ENCODE assay signal across 8 mouse cellular contexts in the genomic region with DNA sequence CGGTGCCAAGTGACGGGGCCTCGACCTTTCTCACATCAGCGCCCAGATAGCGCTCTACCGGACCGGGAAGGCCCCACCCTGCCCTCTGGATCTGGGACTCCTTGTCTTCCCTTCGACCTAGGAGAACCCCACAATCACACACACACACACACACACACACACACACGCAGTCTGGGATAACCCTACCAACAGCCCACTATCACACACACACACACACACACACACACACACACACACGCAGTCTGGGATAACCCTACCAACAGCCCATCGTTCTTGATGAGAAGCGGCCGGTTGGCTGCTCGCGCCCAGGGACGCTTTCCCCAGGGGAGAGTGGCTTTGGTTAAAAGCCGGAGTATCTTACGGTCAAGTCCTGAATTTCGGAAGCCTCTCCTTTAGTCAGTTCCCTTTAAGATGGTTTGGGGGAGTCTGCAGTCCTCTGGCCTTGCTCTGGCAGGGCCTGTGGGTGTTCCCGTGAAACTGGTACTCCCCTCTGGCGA. TPM values are rescaled to one million over a fixed set of nuclear protein-coding genes. Genes with fewer than 3 reads are reported as not detected.
DNase-seq lines count a peak whose midpoint lies in the region; ATAC-seq and TF ChIP-seq lines count a peak whose summit lies in the region.

No protein-coding gene starts in this region.

- H3K27ac ChIP-seq in kidney, postnatal 0 days = no peak overlapping the region
- peak overlapping the region; percentile 90 for H3K27ac ChIP-seq in hindbrain, embryonic 10.5 days
- peak overlapping the region; percentile 94 for H3K27ac ChIP-seq in midbrain, embryonic 14.5 days (replicated peaks; ENCODE audit: low read depth, low read length)

- intact Hi-C loops in left cerebral cortex, postnatal 10 days (cut with DNase I) = no loop called here

- H3K4me1 ChIP-seq in kidney, postnatal 0 days (replicated peaks; ENCODE audit: insufficient read depth, low read length) = 0 out of 2 replicates have a peak, but pooled peaks cover 2% of the 10 kb centered on the region
- H3K4me1 ChIP-seq in hindbrain, embryonic 10.5 days (replicated peaks) = peaks cover 33% of the 10 kb centered on the region
- H3K4me1 ChIP-seq in midbrain, embryonic 14.5 days (ENCODE audit: control insufficient read depth, insufficient read depth, low read length) = peaks cover 19% of the 10 kb centered on the region

- peak; percentile 52; the same call in 1 of the 2 replicates for ATAC-seq in kidney, postnatal 0 days (replicated peaks; ENCODE audit: low FRiP score, low read depth)
- ATAC-seq in midbrain, embryonic 14.5 days (ENCODE audit: low FRiP score, low TSS enrichment) = no peak

- peak overlapping the region; percentile 62 for H3K4me2 ChIP-seq in kidney, postnatal 0 days (ENCODE audit: low read length)
- peak overlapping the region; percentile 73 for H3K4me2 ChIP-seq in midbrain, embryonic 14.5 days (ENCODE audit: low read length)

- no peak for DNase-seq in kidney, postnatal 0 days (ENCODE audit: low spot score)
- no peak for DNase-seq in kidney, adult 9 months
- peak; percentile 54 for DNase-seq in brain, embryonic 14.5 days (ENCODE audit: low read depth)
- DNase-seq in hindbrain, embryonic 10.5 days (ENCODE audit: low spot score) = no peak
- DNase-seq in midbrain, embryonic 14.5 days = peak; percentile 68
- no peak for DNase-seq in embryo, embryonic 9.5 days (ENCODE audit: extremely low spot score)
- no peak for DNase-seq in frontal cortex, postnatal 10 days (ENCODE audit: low spot score in 2 of 2)
- no peak for DNase-seq in left cerebral cortex, postnatal 10 days (ENCODE audit: extremely low spot score in 1 of 2, low spot score in 2 of 2)

- no peaks in the 10 kb centered on the region for H3K36me3 ChIP-seq in kidney, postnatal 0 days (ENCODE audit: insufficient read depth, low read length)
- no peaks in the 10 kb centered on the region for H3K36me3 ChIP-seq in hindbrain, embryonic 10.5 days
- 0 out of 2 replicates have a peak, but pooled peaks cover 6% of the 10 kb centered on the region for H3K36me3 ChIP-seq in midbrain, embryonic 14.5 days (ENCODE audit: control insufficient read depth, insufficient read depth, low read length)

- H3K9ac ChIP-seq in kidney, postnatal 0 days (ENCODE audit: low read depth, low read length) = peak overlapping the region; percentile 39; the same call in 1 of the 2 replicates
- peak overlapping the region; percentile 96 for H3K9ac ChIP-seq in midbrain, embryonic 14.5 days (replicated peaks; ENCODE audit: low read length)

- 3% methylated on average over 21 of the region's 21 CpGs for WGBS in kidney, postnatal 0 days
- WGBS in hindbrain, embryonic 10.5 days = 2% methylated on average over 21 of the region's 21 CpGs
- WGBS in midbrain, embryonic 14.5 days = under 1% methylated on average over 21 of the region's 21 CpGs

- TF ChIP-seq CTCF in kidney, postnatal 0 days (IDR thresholded peaks at IDR 0.05; ENCODE audit: low read depth) = no peak
- TF ChIP-seq CTCF in brain, embryonic 14.5 days (IDR thresholded peaks at IDR 0.05; ENCODE audit: borderline replicate concordance, extremely low read depth, insufficient read depth, insufficient read length) = no peak

- H3K9me3 ChIP-seq in kidney, postnatal 0 days (replicated peaks; ENCODE audit: low read length) = no peaks in the 10 kb centered on the region
- no peaks in the 10 kb centered on the region for H3K9me3 ChIP-seq in hindbrain, embryonic 10.5 days
- no peaks in the 10 kb centered on the region for H3K9me3 ChIP-seq in midbrain, embryonic 14.5 days (ENCODE audit: control insufficient read depth, low read length)

- TF ChIP-seq POLR2A in brain, embryonic 14.5 days (IDR thresholded peaks at IDR 0.05; ENCODE audit: borderline replicate concordance, extremely low read depth, insufficient read depth, insufficient read length, poor library complexity, severe bottlenecking) = no peak

- H3K27me3 ChIP-seq in kidney, postnatal 0 days (ENCODE audit: insufficient read depth, low read length) = no peaks in the 10 kb centered on the region
- peaks cover 22% of the 10 kb centered on the region for H3K27me3 ChIP-seq in hindbrain, embryonic 10.5 days (ENCODE audit: insufficient read depth, poor library complexity, severe bottlenecking)
- no peaks in the 10 kb centered on the region for H3K27me3 ChIP-seq in midbrain, embryonic 14.5 days (ENCODE audit: control insufficient read depth, insufficient read depth, low read length)

- H3K4me3 ChIP-seq in kidney, postnatal 0 days (replicated peaks; ENCODE audit: low read depth, low read length) = peak overlapping the region; percentile 39
- H3K4me3 ChIP-seq in hindbrain, embryonic 10.5 days = peak overlapping the region; percentile 87
- H3K4me3 ChIP-seq in midbrain, embryonic 14.5 days (replicated peaks; ENCODE audit: low read depth, low read length) = peak overlapping the region; percentile 94

RNA-seq across cellular contexts. Expression of a gene that starts 0.6 kb away (rescaled TPM):
- polyA plus RNA-seq in kidney, postnatal 0 days (2015; fragmentation: Nextera tagmentation; extraction: Ambion mirVana) = 5.7 and 5.8 TPM in 2 replicates
- 42.0 and 47.0 TPM in 2 replicates for polyA plus RNA-seq in brain, embryonic 14.5 days (2012; rRNA removed)
- polyA plus RNA-seq in hindbrain, embryonic 10.5 days (2016; fragmentation: Nextera tagmentation; extraction: Ambion mirVana) = 10.8 and 19.5 TPM in 2 replicates
- 32.8 and 36.0 TPM in 2 replicates for polyA plus RNA-seq in midbrain, embryonic 14.5 days (2014; fragmentation: Nextera tagmentation; extraction: Ambion mirVana)
- 10 to 100 TPM; 16.2 to 17.4 TPM for total RNA-seq in left cerebral cortex, postnatal 10 days (2021)

RNA-seq across cellular contexts. Expression of a gene that starts 14.8 kb away (rescaled TPM):
- polyA plus RNA-seq in kidney, postnatal 0 days (2015; fragmentation: Nextera tagmentation; extraction: Ambion mirVana) = 18.7 and 21.5 TPM in 2 replicates
- 19.4 and 42.7 TPM in 2 replicates for polyA plus RNA-seq in brain, embryonic 14.5 days (2012; rRNA removed)
- polyA plus RNA-seq in hindbrain, embryonic 10.5 days (2016; fragmentation: Nextera tagmentation; extraction: Ambion mirVana) = 35.3 and 40.9 TPM in 2 replicates
- 8.0 and 9.2 TPM in 2 replicates for polyA plus RNA-seq in midbrain, embryonic 14.5 days (2014; fragmentation: Nextera tagmentation; extraction: Ambion mirVana)
- total RNA-seq in left cerebral cortex, postnatal 10 days (2021) = 1 to 10 TPM; 4.0 to 4.1 TPM

RNA-seq across cellular contexts. Expression of a gene that starts 40.4 kb away (rescaled TPM):
- 168 and 170 TPM in 2 replicates for polyA plus RNA-seq in kidney, postnatal 0 days (2015; fragmentation: Nextera tagmentation; extraction: Ambion mirVana)
- polyA plus RNA-seq in brain, embryonic 14.5 days (2012; rRNA removed) = 313 and 402 TPM in 2 replicates
- 159 and 169 TPM in 2 replicates for polyA plus RNA-seq in hindbrain, embryonic 10.5 days (2016; fragmentation: Nextera tagmentation; extraction: Ambion mirVana)
- 254 and 294 TPM in 2 replicates for polyA plus RNA-seq in midbrain, embryonic 14.5 days (2014; fragmentation: Nextera tagmentation; extraction: Ambion mirVana)
- total RNA-seq in left cerebral cortex, postnatal 10 days (2021) = 100 to 1,000 TPM; 498 to 558 TPM

Comparison
In these comparisons a context has a peak if more than half of its experiments do, and no peak if none do; other contexts are left out.
1. DNase-seq: peak in brain, embryonic 14.5 days (single experiment) and midbrain, embryonic 14.5 days (single experiment); none in kidney, postnatal 0 days (single experiment), kidney, adult 9 months (single experiment), hindbrain, embryonic 10.5 days (single experiment), embryo, embryonic 9.5 days (single experiment), frontal cortex, postnatal 10 days (0 of 2) and left cerebral cortex, postnatal 10 days (0 of 2).
2. H3K4me3 ChIP-seq: peak in every context shown above with its lines; median percentile 94 in midbrain, embryonic 14.5 days; 87 in hindbrain, embryonic 10.5 days; 39 in kidney, postnatal 0 days.